In genomic region chr1:132689181-132689580, GRCm38 (mm10) we compare ENCODE assay signal across 17 mouse cellular contexts. TPM values are rescaled to one million over a fixed set of nuclear protein-coding genes. Genes with fewer than 3 reads are reported as not detected.
DNase-seq lines count a peak whose midpoint lies in the region; ATAC-seq and TF ChIP-seq lines count a peak whose summit lies in the region.
"Had no signal": no experiment of that assay in that cellular context is flagged by ENCODE, and none has a peak within 500 bp of the region (broad histone marks: within the 10 kb centered on the region; RNA-seq: fewer than 3 reads in every experiment).

No protein-coding gene starts in this region.

- H3K4me1 ChIP-seq in midbrain, embryonic 12.5 days, result peaks cover 28% of the 10 kb centered on the region
- H3K4me1 ChIP-seq in midbrain, postnatal 0 days (ENCODE audit: insufficient read depth, low read length), result peaks cover 3% of the 10 kb centered on the region; the same call in 1 of the 2 replicates
- H3K4me1 ChIP-seq in hindbrain, embryonic 10.5 days (replicated peaks), result peaks cover 44% of the 10 kb centered on the region
- peaks cover 12% of the 10 kb centered on the region for H3K4me1 ChIP-seq in limb, embryonic 11.5 days (ENCODE audit: control insufficient read depth, insufficient read depth, low read length)
- H3K4me1 ChIP-seq in neural tube, embryonic 15.5 days, result peaks cover 42% of the 10 kb centered on the region
- H3K4me1 ChIP-seq: heart, embryonic 15.5 days had no signal

- intact Hi-C loops in left cerebral cortex, postnatal 25 days (cut with DNase I), result no loop called here

- H3K27ac ChIP-seq in midbrain, embryonic 12.5 days (replicated peaks), result peak overlapping the region; percentile 65
- no peak overlapping the region for H3K27ac ChIP-seq in midbrain, postnatal 0 days (ENCODE audit: low read depth, low read length)
- H3K27ac ChIP-seq in hindbrain, embryonic 10.5 days, result peak overlapping the region; percentile 53; the same call in 1 of the 2 replicates
- H3K27ac ChIP-seq in limb, embryonic 11.5 days (replicated peaks; ENCODE audit: low read depth, low read length), result no peak overlapping the region
- H3K27ac ChIP-seq in neural tube, embryonic 15.5 days (replicated peaks), result peak overlapping the region; percentile 54; the same call in 1 of the 2 replicates
- H3K27ac ChIP-seq: heart, embryonic 15.5 days; stomach, postnatal 0 days had no signal

- no peak for ATAC-seq in midbrain, embryonic 12.5 days (ENCODE audit: low FRiP score, low read depth)
- no peak for ATAC-seq in midbrain, postnatal 0 days (ENCODE audit: low FRiP score)
- no peak for ATAC-seq in limb, embryonic 11.5 days (ENCODE audit: insufficient number of reproducible peaks, low FRiP score, low TSS enrichment, low read depth)
- no peak; the same call in 1 of the 2 replicates for ATAC-seq in neural tube, embryonic 15.5 days (ENCODE audit: low FRiP score)
- no peak for ATAC-seq in megakaryocyte progenitor cell, adult 5-6 weeks (replicated peaks; ENCODE audit: poor library complexity)
- ATAC-seq: intestine, embryonic 16.5 days had no signal

- WGBS in midbrain, embryonic 12.5 days, result 67% methylated on average over 3 of the region's 3 CpGs
- 76% methylated on average over 3 of the region's 3 CpGs for WGBS in midbrain, postnatal 0 days
- 64% methylated on average over 3 of the region's 3 CpGs for WGBS in hindbrain, embryonic 10.5 days
- WGBS in limb, embryonic 11.5 days, result 14% methylated on average over 3 of the region's 3 CpGs
- WGBS in neural tube, embryonic 15.5 days, result 18% methylated on average over 3 of the region's 3 CpGs

- no peaks in the 10 kb centered on the region for H3K36me3 ChIP-seq in midbrain, embryonic 12.5 days
- H3K36me3 ChIP-seq in midbrain, postnatal 0 days (ENCODE audit: insufficient read depth, low read length), result no peaks in the 10 kb centered on the region
- H3K36me3 ChIP-seq in hindbrain, embryonic 10.5 days, result no peaks in the 10 kb centered on the region
- H3K36me3 ChIP-seq in limb, embryonic 11.5 days (ENCODE audit: control insufficient read depth, insufficient read depth, low read length), result no peaks in the 10 kb centered on the region
- H3K36me3 ChIP-seq in neural tube, embryonic 15.5 days, result no peaks in the 10 kb centered on the region
- H3K36me3 ChIP-seq: heart, embryonic 15.5 days had no signal

- DNase-seq in midbrain, postnatal 0 days (ENCODE audit: low spot score), result no peak
- DNase-seq in hindbrain, embryonic 10.5 days (ENCODE audit: low spot score), result no peak
- DNase-seq in limb, embryonic 11.5 days (ENCODE audit: low spot score), result peak; percentile 69
- DNase-seq in left cerebral cortex, postnatal 25 days (ENCODE audit: low spot score in 2 of 2), result no peak
- no peak for DNase-seq in gastrocnemius, postnatal 25 days
- DNase-seq: adrenal gland, adult 8-10 months; B cell, adult 2 months; cerebellum, postnatal 10 days; kidney, postnatal 14 days; lung, adult 2 months; right cerebral cortex, adult 18-20 months had no signal

- TF ChIP-seq CTCF in midbrain, postnatal 0 days (IDR thresholded peaks at IDR 0.05), result no peak

- H3K9me3 ChIP-seq in midbrain, embryonic 12.5 days, result no peaks in the 10 kb centered on the region
- H3K9me3 ChIP-seq in midbrain, postnatal 0 days (ENCODE audit: low read length), result no peaks in the 10 kb centered on the region
- no peaks in the 10 kb centered on the region for H3K9me3 ChIP-seq in hindbrain, embryonic 10.5 days
- H3K9me3 ChIP-seq in limb, embryonic 11.5 days (ENCODE audit: control insufficient read depth, low read length), result no peaks in the 10 kb centered on the region
- no peaks in the 10 kb centered on the region for H3K9me3 ChIP-seq in neural tube, embryonic 15.5 days (replicated peaks)
- H3K9me3 ChIP-seq: heart, embryonic 15.5 days had no signal

- no peak overlapping the region for H3K4me2 ChIP-seq in midbrain, embryonic 12.5 days (replicated peaks)
- H3K4me2 ChIP-seq in midbrain, postnatal 0 days (ENCODE audit: low read depth, low read length, poor library complexity, severe bottlenecking), result no peak overlapping the region
- H3K4me2 ChIP-seq in limb, embryonic 11.5 days (ENCODE audit: low read depth, severe bottlenecking), result no peak overlapping the region
- no peak overlapping the region for H3K4me2 ChIP-seq in neural tube, embryonic 15.5 days
- H3K4me2 ChIP-seq: heart, embryonic 15.5 days had no signal

- no peaks in the 10 kb centered on the region for H3K27me3 ChIP-seq in midbrain, embryonic 12.5 days
- H3K27me3 ChIP-seq in midbrain, postnatal 0 days (ENCODE audit: insufficient read depth, low read length), result no peaks in the 10 kb centered on the region
- no peaks in the 10 kb centered on the region for H3K27me3 ChIP-seq in hindbrain, embryonic 10.5 days (ENCODE audit: insufficient read depth, poor library complexity, severe bottlenecking)
- no peaks in the 10 kb centered on the region; the same call in 1 of the 2 replicates for H3K27me3 ChIP-seq in limb, embryonic 11.5 days (ENCODE audit: control insufficient read depth, insufficient read depth, low read length)
- no peaks in the 10 kb centered on the region for H3K27me3 ChIP-seq in neural tube, embryonic 15.5 days (replicated peaks)

- no peak overlapping the region for H3K9ac ChIP-seq in midbrain, embryonic 12.5 days (replicated peaks)
- no peak overlapping the region for H3K9ac ChIP-seq in midbrain, postnatal 0 days (replicated peaks; ENCODE audit: low read length, poor library complexity, severe bottlenecking)
- H3K9ac ChIP-seq in limb, embryonic 11.5 days (ENCODE audit: low read length), result no peak overlapping the region
- H3K9ac ChIP-seq in neural tube, embryonic 15.5 days (replicated peaks), result no peak overlapping the region
- H3K9ac ChIP-seq: heart, embryonic 15.5 days had no signal

- no peak overlapping the region for H3K4me3 ChIP-seq in midbrain, embryonic 12.5 days
- H3K4me3 ChIP-seq in midbrain, postnatal 0 days (ENCODE audit: low read depth, low read length), result no peak overlapping the region
- no peak overlapping the region for H3K4me3 ChIP-seq in hindbrain, embryonic 10.5 days
- H3K4me3 ChIP-seq in limb, embryonic 11.5 days (ENCODE audit: low read depth, low read length), result no peak overlapping the region
- no peak overlapping the region for H3K4me3 ChIP-seq in neural tube, embryonic 15.5 days (replicated peaks)
- H3K4me3 ChIP-seq: heart, embryonic 15.5 days had no signal

RNA-seq across cellular contexts. Expression of gene Nfasc, which starts 52.4 kb away (rescaled TPM):
- 32.8 and 40.8 TPM in 2 replicates for polyA plus RNA-seq in midbrain, embryonic 12.5 days (2016; fragmentation: Nextera tagmentation; extraction: Ambion mirVana)
- total RNA-seq in midbrain, postnatal 0 days (2014; rRNA removed), result 59.2 and 66.7 TPM in 2 replicates
- polyA plus RNA-seq in midbrain, postnatal 0 days (2015; fragmentation: Nextera tagmentation; extraction: Ambion mirVana), result 28.6 and 32.7 TPM in 2 replicates
- polyA plus RNA-seq in hindbrain, embryonic 10.5 days (2016; fragmentation: Nextera tagmentation; extraction: Ambion mirVana), result 22.9 and 39.2 TPM in 2 replicates
- 0.99 and 1.4 TPM in 2 replicates for polyA plus RNA-seq in limb, embryonic 11.5 days (2014; fragmentation: Nextera tagmentation; extraction: Ambion mirVana)
- 30.7 and 37.6 TPM in 2 replicates for polyA plus RNA-seq in neural tube, embryonic 15.5 days (2015; fragmentation: Nextera tagmentation; extraction: Ambion mirVana)
- total RNA-seq in megakaryocyte progenitor cell, adult 5-6 weeks (2015), result not detected in 2 replicates
- not detected in 2 replicates for total RNA-seq in megakaryocyte progenitor cell, adult 5-6 weeks (2017)
- 100 to 1,000 TPM; 156 to 186 TPM for total RNA-seq in left cerebral cortex, postnatal 25 days (2021)
- under 1 TPM; 0.43 to 0.46 TPM for total RNA-seq in gastrocnemius, postnatal 25 days (2021)

Comparison
In these comparisons a context has a peak if more than half of its experiments do, and no peak if none do; other contexts are left out.
1. H3K27ac ChIP-seq: peak in midbrain, embryonic 12.5 days (single experiment), hindbrain, embryonic 10.5 days (single experiment) and neural tube, embryonic 15.5 days (single experiment); none in midbrain, postnatal 0 days (single experiment) and limb, embryonic 11.5 days (single experiment).